Mouse (Mus musculus) stomach, postnatal 0 days (tissue): ENCODE measurements around the gene Atpif1.

ENCODE experiments used
- CTCF ChIP-seq: IDR thresholded peaks from 2 replicates; pipeline ENCODE4 v1.5.1; 2016; ENCODE audit warnings: antibody characterized with exemption, low read depth, mild to moderate bottlenecking, moderate library complexity
- EP300 ChIP-seq: optimal IDR thresholded peaks from 2 replicates; pipeline ENCODE3; 2016; ENCODE audit warnings: antibody characterized with exemption

GRCm38 (mm10) chr4:132574809-132575347, 41.4 kb upstream of the Atpif1 start:
- TF ChIP-seq CTCF (no peak), EP300 (no peak)
